Mouse (Mus musculus) naive thymus-derived CD4-positive, alpha-beta T cell, adult 5 months (primary cell): ENCODE data around the gene Fignl2. TPM values are rescaled to one million over a fixed set of nuclear protein-coding genes. Genes with fewer than 3 reads are reported as not detected.

ENCODE experiments used
- polyA plus RNA-seq: library from polyadenylated mRNA; unstranded; fragments of 100-300 nt; shearing (Covaris generic); gene quantifications from one replicate; pipeline ENCODE4 v1.2.1, GENCODE M21; 2017

Gene Fignl2
- not detected for polyA plus RNA-seq

GRCm38 (mm10) chr15:101077813-101078730 lies at the start of gene Fignl2:
TSS of gene Fignl2 (minus strand) at chr15:101078567.

DNA sequence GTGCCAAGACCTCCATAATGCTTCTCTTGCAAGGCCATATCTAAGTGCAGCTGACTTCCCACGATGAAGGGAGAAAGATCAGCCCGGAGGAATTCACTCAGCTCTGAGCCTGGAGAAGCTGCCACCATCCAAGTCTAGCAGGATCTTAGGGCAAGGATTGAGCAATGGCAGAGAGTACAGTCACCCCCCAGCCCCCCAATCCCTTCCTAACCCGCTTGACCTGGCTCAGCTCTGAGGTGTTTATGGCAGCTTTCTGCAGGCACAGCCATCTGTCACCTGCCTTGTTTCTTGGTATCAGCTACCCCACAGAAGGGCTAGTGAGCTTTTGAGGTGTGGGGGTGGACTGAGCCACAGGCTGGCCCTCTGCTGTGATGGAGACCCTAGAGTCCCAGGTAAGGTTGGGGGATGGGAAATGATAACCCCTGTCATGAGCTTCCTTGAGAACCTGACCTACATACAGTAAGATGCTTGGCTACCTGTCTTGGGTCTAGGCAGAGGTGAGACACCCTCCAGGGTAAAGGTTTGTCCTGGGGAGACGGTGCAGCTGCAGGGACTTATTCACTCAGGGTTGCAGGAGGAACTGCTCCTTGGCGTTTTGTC lies 37.2 kb upstream of the Fignl2 start, which contains the start of gene Ankrd33:
Ankrd33 (plus strand) TSS at position 245 of the 600 bp plus-strand sequence.

GRCm38 (mm10) chr15:101047194-101047555 lies 31.2 kb downstream of the Fignl2 start, which contains the start of gene Gm47841:
TSS of gene Gm47841 (minus strand) at chr15:101047397.

Other genes with a start within 250 kb of the Fignl2 start
- gene Scn8a, start 208.7 kb downstream of the Fignl2 start, polyA plus RNA-seq: not detected
- gene Gm47841, start 31.2 kb downstream of the Fignl2 start, polyA plus RNA-seq: not detected
- not detected for gene Ankrd33, start 37.2 kb upstream of the Fignl2 start, polyA plus RNA-seq
- gene Acvrl1, start 50.0 kb upstream of the Fignl2 start, polyA plus RNA-seq: 19.4 TPM
- gene Acvr1b, start 95.5 kb upstream of the Fignl2 start, polyA plus RNA-seq: 4.6 TPM
- gene Grasp, start 145.6 kb upstream of the Fignl2 start, polyA plus RNA-seq: 13.2 TPM
- 458 TPM for gene Nr4a1, start 175.7 kb upstream of the Fignl2 start, polyA plus RNA-seq
- 99.9 TPM for gene Atg101, start 205.7 kb upstream of the Fignl2 start, polyA plus RNA-seq
- not detected for gene 6030408B16Rik, start 214.6 kb upstream of the Fignl2 start, polyA plus RNA-seq